Mouse (Mus musculus) E14TG2a.4 (cell line): ENCODE data around the gene Grk6.

Experiments used
- CTCF ChIP-seq: conservative IDR thresholded peaks from 2 replicates; pipeline ENCODE4 v1.5.1; 2014; ENCODE audit warnings: low read length
- POU5F1 ChIP-seq: IDR thresholded peaks from 2 replicates; pipeline ENCODE4 v1.6.1; 2014; ENCODE audit warnings: low read length, borderline replicate concordance

DNA sequence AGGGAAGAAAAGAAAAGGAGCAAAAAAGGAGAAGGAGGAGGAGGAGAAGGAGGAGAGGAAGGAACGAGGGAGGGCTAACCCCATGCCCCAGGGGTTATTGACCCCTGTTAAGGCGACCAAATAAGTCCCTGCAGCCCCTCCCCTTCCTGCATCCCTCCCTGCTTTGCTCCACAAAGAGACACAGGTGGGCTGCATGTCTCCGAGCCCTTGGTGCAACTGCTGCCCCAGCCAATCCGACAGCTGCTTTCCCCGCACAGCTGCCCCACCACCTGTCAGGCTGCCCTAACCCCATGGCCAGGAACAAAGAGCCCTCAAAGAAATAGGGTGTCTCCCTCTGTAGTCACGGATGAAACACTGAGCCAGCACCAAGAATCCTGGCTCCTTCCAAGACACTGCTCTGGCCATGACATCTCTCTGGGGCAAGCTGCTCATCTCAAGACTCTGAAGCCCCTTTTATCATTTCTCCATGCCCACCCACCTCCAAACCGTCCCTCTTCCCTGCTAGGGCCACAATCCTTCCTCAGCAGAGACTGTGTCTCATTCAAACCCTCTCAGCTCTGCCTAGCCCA lies 39.7 kb downstream of the Grk6 start:
- TF ChIP-seq POU5F1 (no peak), CTCF (no peak)
